Comparison of ENCODE assay signal across 17 mouse cellular contexts in genomic region chr6:122782164-122782563, GRCm38 (mm10). TPM values are rescaled to one million over a fixed set of nuclear protein-coding genes. Genes with fewer than 3 reads are reported as not detected.
DNase-seq lines count a peak whose midpoint lies in the region; ATAC-seq and TF ChIP-seq lines count a peak whose summit lies in the region.
"Had no signal": no experiment of that assay in that cellular context is flagged by ENCODE, and none has a peak within 500 bp of the region (broad histone marks: within the 10 kb centered on the region; RNA-seq: fewer than 3 reads in every experiment).

No protein-coding gene starts in this region.

- no peak for TF ChIP-seq POLR2A in liver, adult 2 months (IDR thresholded peaks at IDR 0.05; ENCODE audit: extremely low read depth, insufficient read depth, low read length)
- no peak for TF ChIP-seq POLR2A in myocyte (IDR thresholded peaks at IDR 0.05; ENCODE audit: insufficient read length, low read depth)

- peak; percentile 44 for DNase-seq in liver, adult 2 months (ENCODE audit: extremely low read depth, low read depth, low spot score)
- no peak for DNase-seq in liver, embryonic 11.5 days (ENCODE audit: low spot score)
- peak; percentile 56 to 63 for DNase-seq in cerebellum, adult 18-20 months
- DNase-seq in layer of hippocampus, postnatal 10 days (ENCODE audit: low spot score in 2 of 2): no peak
- no peak for DNase-seq in layer of hippocampus, postnatal 14 days (ENCODE audit: low spot score in 2 of 2)
- DNase-seq: kidney, adult 8-10 months; layer of hippocampus, adult 9-11 months; midbrain, embryonic 14.5 days; right cerebral cortex, postnatal 25 days had no signal

- peaks cover 3% of the 10 kb centered on the region; the same call in 1 of the 2 replicates for H3K4me1 ChIP-seq in liver, adult 2 months (ENCODE audit: control insufficient read depth, insufficient read depth, low read length)
- peaks cover 4% of the 10 kb centered on the region; the same call in 1 of the 2 replicates for H3K4me1 ChIP-seq in liver, embryonic 11.5 days (replicated peaks; ENCODE audit: control insufficient read depth, insufficient read depth, low read length)
- H3K4me1 ChIP-seq: embryonic facial prominence, embryonic 12.5 days; hindbrain, embryonic 12.5 days; limb, embryonic 12.5 days had no signal

- no peak for TF ChIP-seq CTCF in liver, adult 2 months (IDR thresholded peaks at IDR 0.05; ENCODE audit: low read depth, low read length)

- no peak overlapping the region for H3K27ac ChIP-seq in liver, adult 2 months (replicated peaks; ENCODE audit: insufficient read depth, low read depth, low read length)
- no peak overlapping the region for H3K27ac ChIP-seq in liver, embryonic 11.5 days (ENCODE audit: low read depth, low read length)
- H3K27ac ChIP-seq: embryonic facial prominence, embryonic 12.5 days; heart, embryonic 10.5 days; hindbrain, embryonic 12.5 days; limb, embryonic 12.5 days had no signal

- H3K27me3 ChIP-seq in liver, adult 2 months (ENCODE audit: control insufficient read depth, insufficient read depth, low read length): no peaks in the 10 kb centered on the region
- H3K27me3 ChIP-seq in liver, embryonic 11.5 days (replicated peaks; ENCODE audit: control insufficient read depth, insufficient read depth, low read length): no peaks in the 10 kb centered on the region
- no peaks in the 10 kb centered on the region for H3K27me3 ChIP-seq in myocyte (ENCODE audit: control insufficient read depth, insufficient read depth, insufficient read length)
- H3K27me3 ChIP-seq: CH12.LX; embryonic facial prominence, embryonic 12.5 days; hindbrain, embryonic 12.5 days; limb, embryonic 12.5 days had no signal

- H3K9ac ChIP-seq in liver, adult 2 months (ENCODE audit: low read depth, low read length): no peak overlapping the region
- H3K9ac ChIP-seq in liver, embryonic 11.5 days (ENCODE audit: low read depth, low read length): no peak overlapping the region
- H3K9ac ChIP-seq: embryonic facial prominence, embryonic 12.5 days; hindbrain, embryonic 12.5 days; limb, embryonic 12.5 days had no signal

- H3ac ChIP-seq in myocyte (ENCODE audit: control insufficient read depth, insufficient read length): no peak overlapping the region

- H3K4me2 ChIP-seq in liver, embryonic 11.5 days: no peak overlapping the region
- no peak overlapping the region for H3K4me2 ChIP-seq in myocyte (ENCODE audit: low read depth)
- H3K4me2 ChIP-seq: embryonic facial prominence, embryonic 12.5 days; hindbrain, embryonic 12.5 days; limb, embryonic 12.5 days had no signal

- no peak overlapping the region for H3K4me3 ChIP-seq in liver, adult 2 months (ENCODE audit: insufficient read depth, low read depth, low read length)
- no peak overlapping the region for H3K4me3 ChIP-seq in liver, embryonic 11.5 days (ENCODE audit: low read depth, low read length)
- H3K4me3 ChIP-seq in myocyte: no peak overlapping the region
- H3K4me3 ChIP-seq: embryonic facial prominence, embryonic 12.5 days; heart, embryonic 10.5 days; hindbrain, embryonic 12.5 days; limb, embryonic 12.5 days had no signal

- H3K9me3 ChIP-seq in liver, embryonic 11.5 days (ENCODE audit: control insufficient read depth, low read length): no peaks in the 10 kb centered on the region
- H3K9me3 ChIP-seq: embryonic facial prominence, embryonic 12.5 days; heart, embryonic 10.5 days; hindbrain, embryonic 12.5 days; limb, embryonic 12.5 days had no signal

- no peaks in the 10 kb centered on the region for H3K36me3 ChIP-seq in liver, adult 2 months (ENCODE audit: control insufficient read depth, insufficient read depth, low read length)
- no peaks in the 10 kb centered on the region for H3K36me3 ChIP-seq in liver, embryonic 11.5 days (ENCODE audit: control insufficient read depth, insufficient read depth, low read length)
- H3K36me3 ChIP-seq in myocyte (ENCODE audit: control insufficient read depth, insufficient read depth): no peaks in the 10 kb centered on the region
- H3K36me3 ChIP-seq: embryonic facial prominence, embryonic 12.5 days; heart, embryonic 10.5 days; hindbrain, embryonic 12.5 days; limb, embryonic 12.5 days had no signal

- no peaks in the 10 kb centered on the region for H3K79me2 ChIP-seq in liver, adult 2 months (ENCODE audit: control insufficient read depth, insufficient read depth, low read length)
- H3K79me2 ChIP-seq in myocyte (ENCODE audit: control insufficient read depth, insufficient read depth): no peaks in the 10 kb centered on the region

- ATAC-seq in liver, embryonic 11.5 days (replicated peaks; ENCODE audit: low FRiP score): no peak
- ATAC-seq in hematopoietic stem cell, adult 5-6 weeks (replicated peaks in 1 of 2; ENCODE audit: insufficient read depth in 1 of 2, low FRiP score in 2 of 2, low TSS enrichment in 1 of 2, low read depth in 1 of 2, poor library complexity in 2 of 2, severe bottlenecking in 2 of 2): peak; percentile 80 to 81
- no peak for ATAC-seq in erythroblast, adult 5-6 weeks (replicated peaks; ENCODE audit: low FRiP score, poor library complexity, severe bottlenecking)

- 10% methylated on average over 3 of the region's 3 CpGs for WGBS in liver, adult 2 months
- 20% methylated on average over 3 of the region's 3 CpGs for WGBS in liver, embryonic 11.5 days

TF ChIP-seq in myocyte, 11 proteins besides CTCF, POLR2A, EP300 and RAD21:
- no peak for TF ChIP-seq SRF (IDR thresholded peaks at IDR 0.05; ENCODE audit: control insufficient read depth, insufficient read length, low read depth)
- TF ChIP-seq CEBPB (IDR thresholded peaks at IDR 0.05; ENCODE audit: insufficient read depth, poor library complexity, severe bottlenecking): 0 out of 2 replicates have a peak, but pooled peaks have one; percentile 47
TF ChIP-seq in myocyte: peak in this region for 1.

RNA-seq across cellular contexts. Expression of gene Slc2a3, which starts 19.3 kb away (rescaled TPM):
- 0.28 and 0.40 TPM in 2 replicates for total RNA-seq in liver, adult 2 months (2014; rRNA removed)
- 0.22 and 0.66 TPM in 2 replicates for polyA plus RNA-seq in liver, adult 2 months (2012; rRNA removed)
- polyA plus RNA-seq in liver, embryonic 11.5 days (2014; fragmentation: Nextera tagmentation; extraction: Ambion mirVana): 59.4 and 66.8 TPM in 2 replicates
- 64.6 and 82.1 TPM in 2 replicates for total RNA-seq in hematopoietic stem cell, adult 5-6 weeks (2017)
- polyA plus RNA-seq in myocyte (2012; fragmentation: generic; extraction: Trizol): 1.2 TPM
- 100 to 1,000 TPM in 1 of 2 experiments, 10 to 100 TPM in 1; 99.1 to 117 TPM for total RNA-seq in layer of hippocampus, postnatal 10 days (2021)
- total RNA-seq in erythroblast, adult 5-6 weeks (2015; ENCODE audit: low replicate concordance): 7.5 and 15.7 TPM in 2 replicates
- total RNA-seq in erythroblast, adult 5-6 weeks (2017; ENCODE audit: low replicate concordance): 19.1 and 19.4 TPM in 2 replicates
- 100 to 1,000 TPM; 124 to 130 TPM for total RNA-seq in layer of hippocampus, postnatal 14 days (2021)

RNA-seq across cellular contexts. Expression of gene Foxj2, which starts 37.5 kb away (rescaled TPM):
- total RNA-seq in liver, adult 2 months (2014; rRNA removed): 1.7 and 2.3 TPM in 2 replicates
- polyA plus RNA-seq in liver, adult 2 months (2012; rRNA removed): 3.1 and 3.3 TPM in 2 replicates
- 3.8 and 4.0 TPM in 2 replicates for polyA plus RNA-seq in liver, embryonic 11.5 days (2014; fragmentation: Nextera tagmentation; extraction: Ambion mirVana)
- 8.9 and 9.7 TPM in 2 replicates for total RNA-seq in hematopoietic stem cell, adult 5-6 weeks (2017)
- polyA plus RNA-seq in myocyte (2012; fragmentation: generic; extraction: Trizol): 9.7 TPM
- 10 to 100 TPM; 24.3 to 27.8 TPM for total RNA-seq in layer of hippocampus, postnatal 10 days (2021)
- total RNA-seq in erythroblast, adult 5-6 weeks (2015; ENCODE audit: low replicate concordance): 1.3 and 11.5 TPM in 2 replicates
- 0.70 and 4.4 TPM in 2 replicates for total RNA-seq in erythroblast, adult 5-6 weeks (2017; ENCODE audit: low replicate concordance)
- total RNA-seq in layer of hippocampus, postnatal 14 days (2021): 10 to 100 TPM; 26.1 to 26.3 TPM

Comparison
In these comparisons a context has a peak if more than half of its experiments do, and no peak if none do; other contexts are left out.
1. DNase-seq: peak in liver, adult 2 months (single experiment) and cerebellum, adult 18-20 months (2 of 2); none in liver, embryonic 11.5 days (single experiment), layer of hippocampus, postnatal 10 days (0 of 2) and layer of hippocampus, postnatal 14 days (0 of 2).
2. ATAC-seq: peak in hematopoietic stem cell, adult 5-6 weeks (2 of 2); none in liver, embryonic 11.5 days (single experiment) and erythroblast, adult 5-6 weeks (single experiment).